Comparison of ENCODE assay signal across 8 mouse cellular contexts in genomic region chr4:103119229-103120027, GRCm38 (mm10). TPM values are rescaled to one million over a fixed set of nuclear protein-coding genes. Genes with fewer than 3 reads are reported as not detected.
A peak's percentile ranks its signal among the peaks of the same experiment; 100 is the strongest.
DNase-seq lines count a peak whose midpoint lies in the region; ATAC-seq lines count a peak whose summit lies in the region.

No protein-coding gene starts in this region.

- peak overlapping the region; percentile 92 for H3K4me2 ChIP-seq in hindbrain, embryonic 15.5 days

- H3K9ac ChIP-seq in hindbrain, embryonic 15.5 days, result peak overlapping the region; percentile 75

- peak overlapping the region; percentile 92 for H3K4me3 ChIP-seq in hindbrain, embryonic 15.5 days

- H3K36me3 ChIP-seq in hindbrain, embryonic 15.5 days, result peaks cover 5% of the 10 kb centered on the region; the same call in 1 of the 2 replicates

- no peaks in the 10 kb centered on the region for H3K27me3 ChIP-seq in hindbrain, embryonic 15.5 days

- H3K27ac ChIP-seq in hindbrain, embryonic 15.5 days (replicated peaks), result peak overlapping the region; percentile 88

- DNase-seq in T-cell, adult 2 months (ENCODE audit: low spot score), result peak; percentile 72
- DNase-seq in cerebellum, postnatal 4 days (ENCODE audit: low spot score in 2 of 2), result peak; percentile 29 to 72
- DNase-seq in gastrocnemius, adult 18-20 months (ENCODE audit: low spot score), result peak; percentile 79
- DNase-seq in left cerebral cortex, adult 11 months (ENCODE audit: low spot score), result peak; percentile 65
- DNase-seq in lung, postnatal 25 days (ENCODE audit: low spot score), result peak; percentile 79
- peak; percentile 69 for DNase-seq in retina, adult 2 months (ENCODE audit: low read depth, low spot score)
- DNase-seq in thymus, postnatal 25 days, result peak; percentile 92

- no peaks in the 10 kb centered on the region for H3K9me3 ChIP-seq in hindbrain, embryonic 15.5 days

- peaks cover 41% of the 10 kb centered on the region for H3K4me1 ChIP-seq in hindbrain, embryonic 15.5 days (replicated peaks)

- WGBS in hindbrain, embryonic 15.5 days, result under 1% methylated on average over 84 of the region's 111 CpGs

- ATAC-seq in hindbrain, embryonic 15.5 days (ENCODE audit: low FRiP score, low read depth), result peak; percentile 59

RNA-seq across cellular contexts. Expression of gene Wdr78, which starts 5.1 kb away (rescaled TPM):
- total RNA-seq in gastrocnemius, adult 18-20 months (2021), result under 1 TPM; 0.53 to 0.59 TPM
- polyA plus RNA-seq in hindbrain, embryonic 15.5 days (2015; fragmentation: Nextera tagmentation; extraction: Ambion mirVana), result 5.2 and 6.6 TPM in 2 replicates

RNA-seq across cellular contexts. Expression of gene Mier1, which starts 5.2 kb away (rescaled TPM):
- 10 to 100 TPM; 19.4 to 21.6 TPM for total RNA-seq in gastrocnemius, adult 18-20 months (2021)
- 26.0 and 30.1 TPM in 2 replicates for polyA plus RNA-seq in hindbrain, embryonic 15.5 days (2015; fragmentation: Nextera tagmentation; extraction: Ambion mirVana)

Comparison
In these comparisons a context has a peak if more than half of its experiments do, and no peak if none do; other contexts are left out.
1. Peak in every context shown above with its lines: DNase-seq, ATAC-seq, H3K4me3 ChIP-seq and H3K27ac ChIP-seq.